Mouse (Mus musculus) forebrain, embryonic 12.5 days (tissue): Measurements from ENCODE around the gene Fam193b. TPM values are rescaled to one million over a fixed set of nuclear protein-coding genes. Genes with fewer than 3 reads are reported as not detected.
"Not testable (repeated sequence)": the region's sequence is repeated elsewhere in the genome, so short reads cannot be mapped to it uniquely, and the experiment has no call there.

Experiments
- ATAC-seq: fragments of 200-750 bp; cut with Nextera tagmentation; 2 replicates; pipeline ENCODE4 v1.8.0; 2017; ENCODE audit warnings: moderate TSS enrichment; ENCODE audit not compliant: low FRiP score
- H3K27ac ChIP-seq: fragments of 300-500 bp; sonication (generic); 2 replicates; pipeline ENCODE4 v1.5.1; 2016; ENCODE audit warnings: mild to moderate bottlenecking
- H3K27me3 ChIP-seq: fragments of 300-500 bp; sonication (generic); 2 replicates; pipeline ENCODE4 v1.6.1; 2016; ENCODE audit warnings: mild to moderate bottlenecking
- H3K36me3 ChIP-seq: fragments of 300-500 bp; sonication (generic); replicated peaks from 2 replicates; pipeline ENCODE4 v1.6.1; 2016; ENCODE audit warnings: mild to moderate bottlenecking
- H3K4me1 ChIP-seq: fragments of 300-500 bp; sonication (generic); 2 replicates; pipeline ENCODE4 v1.6.1; 2016
- H3K4me2 ChIP-seq: fragments of 300-500 bp; sonication (generic); 2 replicates; pipeline ENCODE4 v1.6.1; 2016; ENCODE audit warnings: mild to moderate bottlenecking, moderate library complexity
- H3K4me3 ChIP-seq: fragments of 300-500 bp; sonication (generic); replicated peaks from 2 replicates; pipeline ENCODE4 v1.5.1; 2016; ENCODE audit warnings: mild to moderate bottlenecking
- H3K9ac ChIP-seq: fragments of 300-500 bp; sonication (generic); 2 replicates; pipeline ENCODE4 v1.6.1; 2016; ENCODE audit warnings: mild to moderate bottlenecking
- H3K9me3 ChIP-seq: fragments of 300-500 bp; sonication (generic); 2 replicates; pipeline ENCODE4 v1.6.1; 2016
- WGBS: fragments of 180-500 bp; shearing (Covaris S2); methylation state at CpG from one replicate; pipeline ENCODE4 v1.1.7; 2016; 5-methylcytosine and 5-hydroxymethylcytosine counted together
- polyA plus RNA-seq: library from polyadenylated mRNA; unstranded; fragments of >200 nt; fragmentation: Nextera tagmentation; extraction: Ambion mirVana; gene quantifications from 2 replicates; pipeline ENCODE4 v1.2.1, GENCODE M21; 2016

The Fam193b gene
- polyA plus RNA-seq, 1 experiment from 2014 or later, result 61.6 TPM

GRCm38 (mm10) chr13:55596802-55597201, 25.9 kb upstream of the Fam193b start:
- WGBS, result 96% methylated on average over 12 of the region's 12 CpGs
- H3K27ac ChIP-seq, result no peak overlapping the region
- H3K27me3 ChIP-seq, result 0 out of 2 replicates have a peak, but pooled peaks cover 2% of the 10 kb centered on the region
- ATAC-seq, result no peak
- peaks cover 42% of the 10 kb centered on the region for H3K36me3 ChIP-seq
- H3K4me2 ChIP-seq, result no peak overlapping the region
- peaks cover 28% of the 10 kb centered on the region for H3K4me1 ChIP-seq
- H3K9me3 ChIP-seq, result no peaks in the 10 kb centered on the region
- no peak overlapping the region for H3K9ac ChIP-seq
- no peak overlapping the region for H3K4me3 ChIP-seq

GRCm38 (mm10) chr13:55595375-55595774, 24.5 kb upstream of the Fam193b start:
- no peak overlapping the region for H3K27ac ChIP-seq
- H3K4me2 ChIP-seq, result no peak overlapping the region
- no peak overlapping the region for H3K4me3 ChIP-seq
- peaks cover 12% of the 10 kb centered on the region for H3K27me3 ChIP-seq
- no peaks in the 10 kb centered on the region for H3K9me3 ChIP-seq
- H3K9ac ChIP-seq, result no peak overlapping the region
- peaks cover 42% of the 10 kb centered on the region for H3K36me3 ChIP-seq
- no peak for ATAC-seq
- H3K4me1 ChIP-seq, result peaks cover 21% of the 10 kb centered on the region
- 88% methylated on average over 12 of the region's 12 CpGs for WGBS

GRCm38 (mm10) chr13:55593254-55593747, 22.4 kb upstream of the Fam193b start:
- H3K27ac ChIP-seq, result peak overlapping the region; percentile 66; the same call in 1 of the 2 replicates
- H3K9me3 ChIP-seq, result no peaks in the 10 kb centered on the region
- peaks cover 14% of the 10 kb centered on the region for H3K27me3 ChIP-seq
- peak overlapping the region; percentile 68 for H3K4me3 ChIP-seq
- H3K4me1 ChIP-seq, result peaks cover 16% of the 10 kb centered on the region
- under 1% methylated on average over 31 of the region's 31 CpGs for WGBS
- H3K36me3 ChIP-seq, result peaks cover 39% of the 10 kb centered on the region
- H3K9ac ChIP-seq, result peak overlapping the region; percentile 90
- H3K4me2 ChIP-seq, result peak overlapping the region; percentile 73
- ATAC-seq, result peak; percentile 65

GRCm38 (mm10) chr13:55592512-55593253, 21.8 kb upstream of the Fam193b start:
- Histone ChIP-seq H3K4me2 (peak overlapping the region; percentile 73), H3K27ac (peak overlapping the region; percentile 66; the same call in 1 of the 2 replicates), H3K4me3 (peak overlapping the region; percentile 68), H3K4me1 (peaks cover 16% of the 10 kb centered on the region), H3K36me3 (peaks cover 33% of the 10 kb centered on the region), H3K9ac (peak overlapping the region; percentile 90), H3K9me3 (no peaks in the 10 kb centered on the region), H3K27me3 (peaks cover 14% of the 10 kb centered on the region)
- 5% methylated on average over 29 of the region's 29 CpGs for WGBS
- ATAC-seq, result peak; percentile 98

- 74% methylated on average over 4 of the region's 4 CpGs for WGBS
- H3K36me3 ChIP-seq, result peaks cover 27% of the 10 kb centered on the region
- no peaks in the 10 kb centered on the region for H3K9me3 ChIP-seq
- H3K4me1 ChIP-seq, result peaks cover 16% of the 10 kb centered on the region
- no peak overlapping the region for H3K9ac ChIP-seq
- no peak overlapping the region for H3K4me3 ChIP-seq
- no peak overlapping the region for H3K27ac ChIP-seq
- H3K4me2 ChIP-seq, result no peak overlapping the region
- ATAC-seq, result peak; percentile 18; the same call in 1 of the 2 replicates
- H3K27me3 ChIP-seq, result peaks cover 14% of the 10 kb centered on the region
Observed at GRCm38 (mm10) chr13:55591961-55592490, 21.1 kb upstream of the Fam193b start.

- 83% methylated on average over 4 of the region's 4 CpGs for WGBS
- no peak for ATAC-seq
- H3K27ac ChIP-seq, result no peak overlapping the region
- no peaks in the 10 kb centered on the region for H3K9me3 ChIP-seq
- no peak overlapping the region for H3K9ac ChIP-seq
- no peaks in the 10 kb centered on the region for H3K27me3 ChIP-seq
- no peak overlapping the region for H3K4me2 ChIP-seq
- no peaks in the 10 kb centered on the region for H3K36me3 ChIP-seq
- no peaks in the 10 kb centered on the region for H3K4me1 ChIP-seq
- H3K4me3 ChIP-seq, result no peak overlapping the region
Observed at GRCm38 (mm10) chr13:55578086-55578485, 7.2 kb upstream of the Fam193b start.

- ATAC-seq, H3K4me1 ChIP-seq, H3K27me3 ChIP-seq, H3K9me3 ChIP-seq, H3K27ac ChIP-seq, H3K36me3 ChIP-seq, H3K4me2 ChIP-seq, H3K4me3 ChIP-seq, H3K9ac ChIP-seq: not testable (repeated sequence)
- WGBS, result 84% methylated on average over 7 of the region's 7 CpGs
Observed at GRCm38 (mm10) chr13:55576872-55577271, 6.0 kb upstream of the Fam193b start.

GRCm38 (mm10) chr13:55575932-55576331, 5.0 kb upstream of the Fam193b start:
- Histone ChIP-seq H3K9me3 (no peaks in the 10 kb centered on the region), H3K4me2 (no peak overlapping the region), H3K4me3 (no peak overlapping the region), H3K27ac (no peak overlapping the region), H3K9ac (no peak overlapping the region), H3K27me3 (no peaks in the 10 kb centered on the region), H3K4me1 (peaks cover 6% of the 10 kb centered on the region), H3K36me3 (no peaks in the 10 kb centered on the region)
- WGBS, result 67% methylated on average over 5 of the region's 5 CpGs
- no peak for ATAC-seq

GRCm38 (mm10) chr13:55574321-55574720, 3.4 kb upstream of the Fam193b start:
- Histone ChIP-seq H3K9me3 (no peaks in the 10 kb centered on the region), H3K27ac (no peak overlapping the region), H3K36me3 (no peaks in the 10 kb centered on the region), H3K4me1 (peaks cover 13% of the 10 kb centered on the region), H3K9ac (no peak overlapping the region), H3K27me3 (no peaks in the 10 kb centered on the region), H3K4me2 (no peak overlapping the region), H3K4me3 (no peak overlapping the region)
- ATAC-seq, result no peak
- WGBS, result 75% methylated on average over 5 of the region's 5 CpGs

- 97% methylated on average over 2 of the region's 2 CpGs for WGBS
- Histone ChIP-seq H3K9ac (no peak within 1 kb of the TSS), H3K36me3 (peaks cover 2% of the 10 kb centered on the region; the same call in 1 of the 2 replicates), H3K4me1 (peaks cover 19% of the 10 kb centered on the region), H3K4me2 (no peak within 1 kb of the TSS), H3K27me3 (no peaks in the 10 kb centered on the region), H3K27ac (no peak within 1 kb of the TSS), H3K4me3 (no peak within 1 kb of the TSS), H3K9me3 (no peaks in the 10 kb centered on the region)
- ATAC-seq, result no peak
Observed at GRCm38 (mm10) chr13:55573432-55573831, 2.5 kb upstream of the Fam193b start, which contains the start of gene Tmed9. Tmed9 (plus strand) TSS chr13:55573732.

- WGBS, result 81% methylated on average over 2 of the region's 2 CpGs
- Histone ChIP-seq H3K9ac (no peak overlapping the region), H3K9me3 (no peaks in the 10 kb centered on the region), H3K36me3 (peaks cover 13% of the 10 kb centered on the region), H3K4me3 (no peak overlapping the region), H3K4me2 (no peak overlapping the region), H3K27ac (no peak overlapping the region), H3K27me3 (no peaks in the 10 kb centered on the region), H3K4me1 (peaks cover 30% of the 10 kb centered on the region)
- ATAC-seq, result no peak
Observed at GRCm38 (mm10) chr13:55571977-55572376, 1.1 kb upstream of the Fam193b start.

GRCm38 (mm10) chr13:55570286-55570973, 490 bp downstream of the Fam193b start:
- Histone ChIP-seq H3K4me1 (peaks cover 30% of the 10 kb centered on the region), H3K4me2 (peak overlapping the region; percentile 99), H3K9me3 (no peaks in the 10 kb centered on the region), H3K9ac (peak overlapping the region; percentile 88), H3K27ac (peak overlapping the region; percentile 92), H3K36me3 (peaks cover 23% of the 10 kb centered on the region), H3K27me3 (no peaks in the 10 kb centered on the region), H3K4me3 (peak overlapping the region; percentile 94)
- under 1% methylated on average over 30 of the region's 47 CpGs for WGBS
- ATAC-seq, result peak; percentile 80
